Mouse (Mus musculus) heart, embryonic 10.5 days (tissue): ENCODE results near the gene Plcb4. TPM values are rescaled to one million over a fixed set of nuclear protein-coding genes. Genes with fewer than 3 reads are reported as not detected.

ENCODE experiments used
- DNase-seq: peaks from one replicate; pipeline ENCODE4 v3.0.0-alpha.2; 2017; ENCODE audit warnings: low spot score
- H3K27ac ChIP-seq: fragments of 300-500 bp; sonication (generic); 2 replicates; pipeline ENCODE4 v1.5.1; 2016; ENCODE audit warnings: mild to moderate bottlenecking
- H3K27me3 ChIP-seq: fragments of 300-500 bp; sonication (generic); 2 replicates; pipeline ENCODE4 v1.6.1; 2016; ENCODE audit warnings: mild to moderate bottlenecking; ENCODE audit not compliant: poor library complexity, insufficient read depth, severe bottlenecking
- H3K36me3 ChIP-seq: fragments of 300-500 bp; sonication (generic); 2 replicates; pipeline ENCODE4 v1.6.1; 2016; ENCODE audit warnings: mild to moderate bottlenecking, moderate library complexity
- H3K4me1 ChIP-seq: fragments of 300-500 bp; sonication (generic); 2 replicates; pipeline ENCODE4 v1.6.1; 2016; ENCODE audit warnings: mild to moderate bottlenecking
- H3K4me3 ChIP-seq: fragments of 300-500 bp; sonication (generic); 2 replicates; pipeline ENCODE4 v1.5.1; 2016; ENCODE audit warnings: mild to moderate bottlenecking, moderate library complexity
- H3K9me3 ChIP-seq: fragments of 300-500 bp; sonication (generic); 2 replicates; pipeline ENCODE4 v1.6.1; 2016; ENCODE audit warnings: mild to moderate bottlenecking, moderate library complexity
- WGBS: fragments of 180-500 bp; shearing (Covaris S2); methylation state at CpG from one replicate; pipeline ENCODE4 v1.1.7; 2016; 5-methylcytosine and 5-hydroxymethylcytosine counted together
- polyA plus RNA-seq: library from polyadenylated mRNA; unstranded; fragments of >200 nt; fragmentation: Nextera tagmentation; extraction: Ambion mirVana; gene quantifications from 2 replicates; pipeline ENCODE4 v1.2.1, GENCODE M21; 2016

Gene Plcb4
- polyA plus RNA-seq, 1 experiment from 2014 or later, result 17.8 TPM

- DNase-seq, result peak; percentile 7
- Histone ChIP-seq H3K9me3 (no peaks in the 10 kb centered on the region), H3K36me3 (no peaks in the 10 kb centered on the region), H3K27me3 (no peaks in the 10 kb centered on the region), H3K27ac (no peak overlapping the region), H3K4me3 (no peak overlapping the region), H3K4me1 (peaks cover 21% of the 10 kb centered on the region; the same call in 1 of the 2 replicates)
- WGBS, result 73% methylated on average over 7 of the region's 7 CpGs
Measured at GRCm38 (mm10) chr2:135869637-135870036, 210.8 kb downstream of the Plcb4 start.

DNA sequence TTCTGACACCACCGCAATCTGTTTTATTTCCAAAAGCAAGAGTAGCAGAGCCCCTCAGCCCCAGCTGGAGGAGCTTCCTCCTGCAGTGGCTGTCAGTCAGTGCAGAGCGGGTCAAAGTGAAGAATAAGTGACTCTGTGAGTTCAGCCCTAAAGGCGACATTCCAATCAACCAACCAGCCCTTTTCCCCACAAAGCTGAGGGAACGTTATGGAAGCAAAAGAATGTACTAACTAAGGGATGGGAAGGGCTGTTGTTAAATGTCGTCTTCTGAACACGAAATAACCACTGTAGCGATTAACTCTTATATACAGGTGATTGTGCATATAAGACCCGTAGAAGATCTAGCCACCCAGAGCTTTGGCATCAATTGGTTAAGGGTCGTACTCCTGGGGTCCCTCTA is 214.3 kb downstream of the Plcb4 start:
- H3K4me1 ChIP-seq, result peaks cover 14% of the 10 kb centered on the region; the same call in 1 of the 2 replicates
- DNase-seq, result no peak
- no peaks in the 10 kb centered on the region for H3K36me3 ChIP-seq
- WGBS, result 81% methylated on average over 9 of the region's 9 CpGs
- no peaks in the 10 kb centered on the region for H3K9me3 ChIP-seq
- H3K4me3 ChIP-seq, result no peak overlapping the region
- no peaks in the 10 kb centered on the region for H3K27me3 ChIP-seq
- no peak overlapping the region for H3K27ac ChIP-seq

GRCm38 (mm10) chr2:135873761-135874160 is 214.9 kb downstream of the Plcb4 start:
- H3K4me3 ChIP-seq, result no peak overlapping the region
- WGBS, result 70% methylated on average over 2 of the region's 2 CpGs
- no peaks in the 10 kb centered on the region for H3K36me3 ChIP-seq
- no peak overlapping the region for H3K27ac ChIP-seq
- no peaks in the 10 kb centered on the region for H3K27me3 ChIP-seq
- no peaks in the 10 kb centered on the region for H3K9me3 ChIP-seq
- peaks cover 14% of the 10 kb centered on the region; the same call in 1 of the 2 replicates for H3K4me1 ChIP-seq
- DNase-seq, result no peak

DNA sequence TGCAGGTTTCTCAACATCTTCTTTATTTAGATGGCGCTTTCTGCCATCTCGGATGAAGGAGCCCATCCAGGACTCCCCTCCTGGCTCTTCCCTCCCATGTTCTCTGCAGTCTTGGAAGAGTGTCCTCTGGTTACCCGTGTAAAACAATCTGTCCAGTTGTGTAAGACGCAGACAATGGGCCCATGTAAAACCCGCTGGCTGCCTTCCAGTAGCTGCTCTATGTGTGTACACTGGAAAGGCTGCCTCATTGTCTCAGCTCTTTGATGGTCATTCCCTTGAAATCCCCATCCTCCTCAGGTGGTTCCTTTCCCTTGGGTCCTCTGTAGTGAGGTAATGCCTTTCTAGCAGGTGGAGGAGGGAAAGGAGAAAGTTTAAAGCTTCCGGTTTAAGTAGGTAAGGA is 216.7 kb downstream of the Plcb4 start:
- Histone ChIP-seq H3K27me3 (no peaks in the 10 kb centered on the region), H3K36me3 (no peaks in the 10 kb centered on the region), H3K4me3 (no peak overlapping the region), H3K9me3 (no peaks in the 10 kb centered on the region), H3K27ac (no peak overlapping the region), H3K4me1 (peaks cover 10% of the 10 kb centered on the region; the same call in 1 of the 2 replicates)
- 90% methylated on average over 6 of the region's 6 CpGs for WGBS
- peak; percentile 57 for DNase-seq

DNA sequence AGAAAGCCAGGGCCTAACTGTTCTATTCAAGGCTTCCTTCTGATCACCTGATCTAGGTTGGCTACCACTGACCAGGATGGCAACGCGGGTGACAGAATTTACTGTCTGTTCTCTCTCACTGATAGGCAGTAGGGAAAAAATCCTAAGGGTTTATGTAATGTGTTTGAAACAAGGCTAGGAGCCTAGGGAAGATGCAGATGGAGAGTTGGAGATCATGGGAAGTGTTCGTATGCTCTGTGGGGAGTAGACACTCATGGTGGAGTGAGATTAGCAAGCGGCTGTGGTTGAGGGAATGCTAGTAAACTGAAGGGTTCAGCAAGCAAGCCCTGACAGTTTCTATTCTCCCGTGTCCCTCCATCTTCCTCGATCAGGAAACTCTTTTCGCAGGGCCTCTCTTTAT is 220.5 kb downstream of the Plcb4 start:
- Histone ChIP-seq H3K4me1 (peaks cover 14% of the 10 kb centered on the region), H3K9me3 (no peaks in the 10 kb centered on the region), H3K4me3 (no peak overlapping the region), H3K36me3 (no peaks in the 10 kb centered on the region), H3K27ac (0 out of 2 replicates have a peak overlapping the region, but pooled peaks have one; percentile 56), H3K27me3 (no peaks in the 10 kb centered on the region)
- 77% methylated on average over 7 of the region's 7 CpGs for WGBS
- DNase-seq, result peak; percentile 61

- Histone ChIP-seq H3K9me3 (no peaks in the 10 kb centered on the region), H3K4me1 (peaks cover 14% of the 10 kb centered on the region), H3K4me3 (no peak overlapping the region), H3K27me3 (no peaks in the 10 kb centered on the region), H3K36me3 (no peaks in the 10 kb centered on the region), H3K27ac (peak overlapping the region; percentile 56; the same call in 1 of the 2 replicates)
- 41% methylated on average over 6 of the region's 6 CpGs for WGBS
- no peak for DNase-seq
Measured at GRCm38 (mm10) chr2:135880269-135880760, 221.5 kb downstream of the Plcb4 start.

- no peak for DNase-seq
- Histone ChIP-seq H3K27me3 (no peaks in the 10 kb centered on the region), H3K9me3 (no peaks in the 10 kb centered on the region), H3K4me3 (no peak overlapping the region), H3K27ac (no peak overlapping the region), H3K4me1 (peaks cover 30% of the 10 kb centered on the region), H3K36me3 (no peaks in the 10 kb centered on the region)
- whole genome bisulfite sequencing, result 89% methylated on average over 4 of the region's 4 CpGs
Measured at GRCm38 (mm10) chr2:135883359-135883758, 224.5 kb downstream of the Plcb4 start.

GRCm38 (mm10) chr2:135884534-135885180 is 225.8 kb downstream of the Plcb4 start:
- H3K4me3 ChIP-seq, result no peak overlapping the region
- H3K36me3 ChIP-seq, result no peaks in the 10 kb centered on the region
- WGBS, result 79% methylated on average over 7 of the region's 7 CpGs
- H3K27ac ChIP-seq, result no peak overlapping the region
- H3K27me3 ChIP-seq, result no peaks in the 10 kb centered on the region
- DNase-seq, result no peak
- peaks cover 36% of the 10 kb centered on the region for H3K4me1 ChIP-seq
- H3K9me3 ChIP-seq, result no peaks in the 10 kb centered on the region

- Histone ChIP-seq H3K4me3 (no peak overlapping the region), H3K9me3 (no peaks in the 10 kb centered on the region), H3K27me3 (no peaks in the 10 kb centered on the region), H3K27ac (0 out of 2 replicates have a peak overlapping the region, but pooled peaks have one; percentile 10), H3K4me1 (peaks cover 27% of the 10 kb centered on the region), H3K36me3 (no peaks in the 10 kb centered on the region)
- no peak for DNase-seq
- 70% methylated on average over 6 of the region's 6 CpGs for WGBS
Measured at GRCm38 (mm10) chr2:135885607-135886006, 226.8 kb downstream of the Plcb4 start.

- 70% methylated on average over 9 of the region's 9 CpGs for WGBS
- Histone ChIP-seq H3K27ac (no peak overlapping the region), H3K4me3 (no peak overlapping the region), H3K36me3 (no peaks in the 10 kb centered on the region), H3K9me3 (no peaks in the 10 kb centered on the region), H3K27me3 (no peaks in the 10 kb centered on the region), H3K4me1 (peaks cover 31% of the 10 kb centered on the region)
- no peak for DNase-seq
Measured at GRCm38 (mm10) chr2:135886081-135886679, 227.4 kb downstream of the Plcb4 start.

GRCm38 (mm10) chr2:135887805-135888204 is 229.0 kb downstream of the Plcb4 start:
- Histone ChIP-seq H3K9me3 (no peaks in the 10 kb centered on the region), H3K36me3 (no peaks in the 10 kb centered on the region), H3K4me1 (peaks cover 33% of the 10 kb centered on the region), H3K27me3 (no peaks in the 10 kb centered on the region), H3K4me3 (no peak overlapping the region), H3K27ac (no peak overlapping the region)
- DNase-seq, result no peak
- WGBS, result 61% methylated on average over 2 of the region's 2 CpGs

GRCm38 (mm10) chr2:135888206-135888605 is 229.4 kb downstream of the Plcb4 start:
- no peaks in the 10 kb centered on the region for H3K27me3 ChIP-seq
- H3K4me3 ChIP-seq, result no peak overlapping the region
- DNase-seq, result no peak
- WGBS, result 29% methylated on average over 4 of the region's 4 CpGs
- H3K36me3 ChIP-seq, result no peaks in the 10 kb centered on the region
- H3K4me1 ChIP-seq, result peaks cover 37% of the 10 kb centered on the region
- H3K9me3 ChIP-seq, result no peaks in the 10 kb centered on the region
- no peak overlapping the region for H3K27ac ChIP-seq

- no peak for DNase-seq
- no peaks in the 10 kb centered on the region for H3K27me3 ChIP-seq
- peaks cover 42% of the 10 kb centered on the region for H3K4me1 ChIP-seq
- no peaks in the 10 kb centered on the region for H3K36me3 ChIP-seq
- H3K9me3 ChIP-seq, result no peaks in the 10 kb centered on the region
- H3K27ac ChIP-seq, result peak overlapping the region; percentile 47; the same call in 1 of the 2 replicates
- WGBS, result 76% methylated on average over 10 of the region's 10 CpGs
- H3K4me3 ChIP-seq, result no peak overlapping the region
Measured at GRCm38 (mm10) chr2:135888767-135889166, 230.0 kb downstream of the Plcb4 start.
